Mouse (Mus musculus): ENCODE measurements around the gene Dohh. TPM values are rescaled to one million over a fixed set of nuclear protein-coding genes. Genes with fewer than 3 reads are reported as not detected.

The Dohh gene
- polyA plus RNA-seq, 1 experiment from 2014 or later, result 76.7 TPM

GRCm38 (mm10) chr10:81389801-81390677 is 5.8 kb downstream of the Dohh start:
- no peak overlapping the region for H3K27ac ChIP-seq
- peaks cover 48% of the 10 kb centered on the region for H3K36me3 ChIP-seq (ENCODE audit: poor library complexity, severe bottlenecking)
- no peaks in the 10 kb centered on the region for H3K9me3 ChIP-seq (replicated peaks)
- H3K9ac ChIP-seq, result no peak overlapping the region
- H3K4me2 ChIP-seq, result no peak overlapping the region
- WGBS, result 57% methylated on average over 22 of the region's 23 CpGs
- peak; percentile 60 for ATAC-seq
- peaks cover 28% of the 10 kb centered on the region for H3K4me1 ChIP-seq
- H3K4me3 ChIP-seq, result no peak overlapping the region
- no peaks in the 10 kb centered on the region for H3K27me3 ChIP-seq

DNA sequence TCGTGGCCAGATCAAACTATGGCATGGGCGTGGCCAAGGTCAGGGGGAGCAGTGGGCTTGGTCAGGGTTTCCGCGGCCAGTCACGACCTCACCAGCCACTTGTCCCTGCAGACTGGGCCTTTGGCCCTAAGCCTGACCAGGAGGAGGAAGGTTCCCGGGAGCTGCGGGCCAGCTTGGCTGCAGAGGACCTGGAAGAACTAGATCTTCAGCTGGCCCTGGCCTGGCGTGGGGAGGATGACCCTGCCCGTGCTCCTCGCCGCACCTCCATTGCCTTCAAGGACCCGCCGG is 6.4 kb downstream of the Dohh start:
- ATAC-seq, result no peak
- H3K27me3 ChIP-seq, result no peaks in the 10 kb centered on the region
- no peak overlapping the region for H3K27ac ChIP-seq
- H3K9ac ChIP-seq, result no peak overlapping the region
- no peak overlapping the region for H3K4me2 ChIP-seq
- H3K4me3 ChIP-seq, result no peak overlapping the region
- peaks cover 22% of the 10 kb centered on the region for H3K4me1 ChIP-seq
- peaks cover 48% of the 10 kb centered on the region for H3K36me3 ChIP-seq (ENCODE audit: poor library complexity, severe bottlenecking)
- 89% methylated on average over 13 of the region's 13 CpGs for WGBS
- H3K9me3 ChIP-seq (replicated peaks), result no peaks in the 10 kb centered on the region

GRCm38 (mm10) chr10:81392270-81392669 is 8.0 kb downstream of the Dohh start:
- WGBS, result 87% methylated on average over 6 of the region's 6 CpGs
- Histone ChIP-seq H3K36me3 (ENCODE audit: poor library complexity, severe bottlenecking) (peaks cover 33% of the 10 kb centered on the region), H3K27ac (no peak overlapping the region), H3K9ac (peak overlapping the region; percentile 35; the same call in 1 of the 2 replicates), H3K4me2 (no peak overlapping the region), H3K4me3 (no peak overlapping the region), H3K4me1 (peaks cover 18% of the 10 kb centered on the region), H3K9me3 (replicated peaks) (no peaks in the 10 kb centered on the region), H3K27me3 (no peaks in the 10 kb centered on the region)
- ATAC-seq, result no peak

GRCm38 (mm10) chr10:81392781-81393185 is 8.6 kb downstream of the Dohh start, which contains the start of gene Smim24:
Smim24 (plus strand) TSS chr10:81393051.
- peak within 1 kb of the TSS; percentile 43 for H3K4me2 ChIP-seq
- 70% methylated on average over 14 of the region's 14 CpGs for WGBS
- H3K4me3 ChIP-seq, result peak within 1 kb of the TSS; percentile 12
- peaks cover 33% of the 10 kb centered on the region for H3K36me3 ChIP-seq (ENCODE audit: poor library complexity, severe bottlenecking)
- no peaks in the 10 kb centered on the region for H3K27me3 ChIP-seq
- no peak within 1 kb of the TSS for H3K27ac ChIP-seq
- H3K4me1 ChIP-seq, result peaks cover 18% of the 10 kb centered on the region
- no peak for ATAC-seq
- peak within 1 kb of the TSS; percentile 38 for H3K9ac ChIP-seq
- H3K9me3 ChIP-seq (replicated peaks), result no peaks in the 10 kb centered on the region

DNA sequence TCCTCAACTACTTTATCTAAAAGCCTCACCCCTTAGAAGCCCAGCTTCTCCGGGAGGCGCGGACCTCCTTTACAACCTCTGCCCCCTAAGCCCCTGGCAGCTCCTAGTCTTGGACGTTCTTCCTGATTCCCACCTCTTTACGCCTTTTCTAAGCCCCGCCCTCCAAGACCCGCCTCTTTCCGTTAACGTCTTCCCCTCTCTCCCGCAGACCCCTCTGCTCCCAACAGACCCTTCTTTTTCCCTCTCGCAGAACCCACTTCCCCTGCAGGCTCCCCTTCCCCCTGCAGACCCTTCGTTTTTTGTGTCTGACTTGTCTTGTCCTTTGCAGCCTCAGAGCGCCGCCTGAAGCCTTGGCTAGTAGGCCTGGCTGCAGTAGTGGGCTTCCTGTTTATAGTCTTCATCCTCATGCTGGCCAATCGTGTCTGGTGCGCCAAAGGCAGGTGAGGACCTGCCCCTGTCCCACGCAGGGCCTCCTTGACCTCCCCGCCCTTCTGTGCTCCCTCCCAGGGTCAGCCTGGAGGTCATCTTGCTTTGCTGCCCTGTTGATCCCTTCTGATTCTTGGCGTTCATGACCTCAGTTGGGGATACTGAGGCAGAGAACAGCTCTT is 9.3 kb downstream of the Dohh start:
- H3K4me2 ChIP-seq, result peak overlapping the region; percentile 43
- peaks cover 18% of the 10 kb centered on the region for H3K4me1 ChIP-seq
- no peaks in the 10 kb centered on the region for H3K9me3 ChIP-seq (replicated peaks)
- peak overlapping the region; percentile 38; the same call in 1 of the 2 replicates for H3K9ac ChIP-seq
- no peaks in the 10 kb centered on the region for H3K27me3 ChIP-seq
- peak overlapping the region; percentile 12 for H3K4me3 ChIP-seq
- no peak overlapping the region for H3K27ac ChIP-seq
- H3K36me3 ChIP-seq (ENCODE audit: poor library complexity, severe bottlenecking), result peaks cover 26% of the 10 kb centered on the region
- ATAC-seq, result no peak
- 8% methylated on average over 19 of the region's 19 CpGs for WGBS

DNA sequence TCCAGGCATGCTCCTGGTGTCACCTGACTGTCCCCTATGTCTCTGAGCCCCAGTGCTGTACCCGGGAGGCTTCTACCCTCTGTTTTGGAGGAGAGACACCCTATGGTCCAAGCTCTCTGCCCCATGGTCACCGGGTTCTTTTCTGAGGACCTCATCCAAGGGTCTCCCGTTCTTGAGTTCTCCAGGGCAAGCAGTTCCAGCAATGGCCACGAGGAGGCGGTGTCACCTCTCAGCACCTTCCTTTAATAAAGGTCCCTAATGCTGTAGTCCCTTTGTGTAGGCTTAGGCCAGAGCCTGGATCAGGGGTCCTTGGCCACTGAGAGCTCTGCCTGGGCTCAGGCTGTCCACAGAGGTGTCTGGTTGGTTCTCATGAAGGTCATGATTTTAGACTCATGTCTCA is 10.9 kb downstream of the Dohh start:
- Histone ChIP-seq H3K9me3 (replicated peaks) (no peaks in the 10 kb centered on the region), H3K4me1 (peaks cover 21% of the 10 kb centered on the region), H3K27ac (no peak overlapping the region), H3K9ac (no peak overlapping the region), H3K36me3 (ENCODE audit: poor library complexity, severe bottlenecking) (peaks cover 33% of the 10 kb centered on the region), H3K27me3 (no peaks in the 10 kb centered on the region), H3K4me2 (no peak overlapping the region), H3K4me3 (no peak overlapping the region)
- ATAC-seq, result peak; percentile 28; the same call in 1 of the 2 replicates
- WGBS, result 13% methylated on average over 5 of the region's 5 CpGs

DNA sequence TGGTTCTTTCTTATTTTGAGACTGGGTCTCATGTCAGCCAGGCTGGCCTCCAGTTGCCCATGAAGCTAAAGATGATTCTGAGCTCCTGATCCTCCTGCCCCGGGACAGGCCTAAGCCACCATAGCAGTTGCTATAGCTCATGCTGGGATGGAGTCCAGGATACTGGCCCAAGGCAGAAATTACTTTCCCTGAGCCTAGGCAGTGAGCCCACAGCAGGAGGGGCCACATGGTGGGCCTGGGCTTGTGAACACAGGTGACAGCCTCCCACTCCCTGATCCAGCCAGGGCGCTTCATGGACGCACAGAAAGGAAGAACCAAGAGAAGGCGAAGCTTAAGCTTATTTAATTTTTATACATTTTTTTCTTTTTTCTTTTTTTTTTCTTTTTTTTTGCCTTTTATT is 11.6 kb downstream of the Dohh start:
- H3K9ac ChIP-seq, result no peak overlapping the region
- WGBS, result 87% methylated on average over 4 of the region's 4 CpGs

GRCm38 (mm10) chr10:81396749-81397148 is 12.5 kb downstream of the Dohh start:
- Histone ChIP-seq H3K4me1 (peaks cover 36% of the 10 kb centered on the region), H3K27me3 (no peaks in the 10 kb centered on the region), H3K9ac (0 out of 2 replicates have a peak overlapping the region, but pooled peaks have one; percentile 2), H3K36me3 (ENCODE audit: poor library complexity, severe bottlenecking) (peaks cover 26% of the 10 kb centered on the region), H3K27ac (no peak overlapping the region), H3K4me3 (no peak overlapping the region), H3K9me3 (replicated peaks) (no peaks in the 10 kb centered on the region), H3K4me2 (no peak overlapping the region)
- ATAC-seq, result no peak
- WGBS, result 63% methylated on average over 5 of the region's 5 CpGs

More for the DNA sequence above, 11.6 kb downstream of the Dohh start:
- no peaks in the 10 kb centered on the region for H3K9me3 ChIP-seq (replicated peaks)
- 0 out of 2 replicates have a peak overlapping the region, but pooled peaks have one; percentile 21 for H3K27ac ChIP-seq
- no peak overlapping the region for H3K4me2 ChIP-seq
- ATAC-seq, result no peak
- peaks cover 35% of the 10 kb centered on the region for H3K36me3 ChIP-seq (ENCODE audit: poor library complexity, severe bottlenecking)
- H3K4me3 ChIP-seq, result no peak overlapping the region
- H3K27me3 ChIP-seq, result no peaks in the 10 kb centered on the region
- peaks cover 27% of the 10 kb centered on the region for H3K4me1 ChIP-seq

DNA sequence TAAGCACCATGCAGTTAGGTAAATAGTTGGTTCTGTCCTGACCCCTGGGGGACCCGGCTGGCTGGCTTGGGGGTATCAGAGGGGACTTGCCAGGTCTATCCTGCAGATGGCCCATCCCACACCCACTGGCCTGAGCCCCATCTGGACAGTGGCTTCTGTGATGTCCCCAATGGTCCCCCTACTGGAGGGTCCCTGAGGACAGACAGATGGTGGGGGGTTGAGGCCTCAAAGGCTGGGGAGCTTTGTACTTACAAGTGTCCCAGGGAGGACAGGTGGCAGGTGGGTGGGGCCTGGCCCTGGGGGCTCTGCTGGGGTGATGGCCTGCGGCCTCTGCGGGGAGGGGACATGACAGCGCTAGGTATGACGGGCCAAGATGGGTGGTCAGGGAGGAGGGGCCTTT is 15.1 kb downstream of the Dohh start:
- no peak overlapping the region for H3K9ac ChIP-seq
- no peak for ATAC-seq
- no peaks in the 10 kb centered on the region for H3K9me3 ChIP-seq (replicated peaks)
- 73% methylated on average over 5 of the region's 5 CpGs for WGBS
- H3K4me3 ChIP-seq, result no peak overlapping the region
- peaks cover 31% of the 10 kb centered on the region for H3K36me3 ChIP-seq (ENCODE audit: poor library complexity, severe bottlenecking)
- no peak overlapping the region for H3K27ac ChIP-seq
- H3K4me1 ChIP-seq, result peaks cover 44% of the 10 kb centered on the region
- H3K27me3 ChIP-seq, result peaks cover 3% of the 10 kb centered on the region
- no peak overlapping the region for H3K4me2 ChIP-seq

- peak overlapping the region; percentile 35 for H3K4me2 ChIP-seq
- 84% methylated on average over 18 of the region's 18 CpGs for WGBS
- H3K4me3 ChIP-seq, result no peak overlapping the region
- no peak for ATAC-seq
- no peaks in the 10 kb centered on the region for H3K9me3 ChIP-seq (replicated peaks)
- H3K4me1 ChIP-seq, result peaks cover 44% of the 10 kb centered on the region
- H3K27ac ChIP-seq, result no peak overlapping the region; the same call in 1 of the 2 replicates
- peaks cover 9% of the 10 kb centered on the region for H3K27me3 ChIP-seq
- H3K9ac ChIP-seq, result peak overlapping the region; percentile 19; the same call in 1 of the 2 replicates
- peaks cover 37% of the 10 kb centered on the region for H3K36me3 ChIP-seq (ENCODE audit: poor library complexity, severe bottlenecking)
Observed at GRCm38 (mm10) chr10:81399798-81400308, 15.6 kb downstream of the Dohh start.

GRCm38 (mm10) chr10:81400371-81401204 is 16.4 kb downstream of the Dohh start:
- H3K4me2 ChIP-seq, result peak overlapping the region; percentile 35
- 44% methylated on average over 22 of the region's 22 CpGs for WGBS
- peak overlapping the region; percentile 35; the same call in 1 of the 2 replicates for H3K9ac ChIP-seq
- peaks cover 11% of the 10 kb centered on the region for H3K27me3 ChIP-seq
- peak overlapping the region; percentile 10; the same call in 1 of the 2 replicates for H3K4me3 ChIP-seq
- H3K36me3 ChIP-seq (ENCODE audit: poor library complexity, severe bottlenecking), result peaks cover 44% of the 10 kb centered on the region
- no peaks in the 10 kb centered on the region for H3K9me3 ChIP-seq (replicated peaks)
- H3K27ac ChIP-seq, result peak overlapping the region; percentile 68
- H3K4me1 ChIP-seq, result peaks cover 44% of the 10 kb centered on the region
- no peak for ATAC-seq

Measured in forebrain, embryonic 13.5 days (tissue).